Mouse (Mus musculus): ENCODE measurements around the gene Glg1. TPM values are rescaled to one million over a fixed set of nuclear protein-coding genes. Genes with fewer than 3 reads are reported as not detected.
A peak's percentile ranks its signal among the peaks of the same experiment; 100 is the strongest.
"Not testable (repeated sequence)": the region's sequence is repeated elsewhere in the genome, so short reads cannot be mapped to it uniquely, and the experiment has no call there.

The Glg1 gene
- polyA plus RNA-seq, 1 experiment, result 81.9 TPM

GRCm38 (mm10) chr8:111171661-111172060, 87.4 kb downstream of the Glg1 start:
- TF ChIP-seq CTCF (IDR thresholded peaks at IDR 0.05; ENCODE audit: low read depth, low read length) (no peak), POLR2A (IDR thresholded peaks at IDR 0.05; ENCODE audit: borderline replicate concordance, low read depth, low read length) (no peak)
- H3K27ac ChIP-seq (ENCODE audit: insufficient read depth, low read depth, low read length), result no peak overlapping the region
- H3K4me1 ChIP-seq (ENCODE audit: control insufficient read depth, insufficient read depth, low read length), result no peaks in the 10 kb centered on the region
- H3K4me3 ChIP-seq (ENCODE audit: insufficient read depth, low read length), result no peak overlapping the region

- H3K4me3 ChIP-seq (ENCODE audit: insufficient read depth, low read length), result no peak overlapping the region
- no peak for TF ChIP-seq POLR2A (IDR thresholded peaks at IDR 0.05; ENCODE audit: borderline replicate concordance, low read depth, low read length)
- TF ChIP-seq CTCF (IDR thresholded peaks at IDR 0.05; ENCODE audit: low read depth, low read length), result no peak
- no peaks in the 10 kb centered on the region for H3K4me1 ChIP-seq (ENCODE audit: control insufficient read depth, insufficient read depth, low read length)
- no peak overlapping the region for H3K27ac ChIP-seq (ENCODE audit: insufficient read depth, low read depth, low read length)
Measured at GRCm38 (mm10) chr8:111157617-111158016, 101.4 kb downstream of the Glg1 start.

- no peak overlapping the region for H3K4me3 ChIP-seq (ENCODE audit: insufficient read depth, low read length)
- no peaks in the 10 kb centered on the region for H3K4me1 ChIP-seq (ENCODE audit: control insufficient read depth, insufficient read depth, low read length)
- TF ChIP-seq CTCF (IDR thresholded peaks at IDR 0.05; ENCODE audit: low read depth, low read length) (no peak), POLR2A (IDR thresholded peaks at IDR 0.05; ENCODE audit: borderline replicate concordance, low read depth, low read length) (no peak)
- H3K27ac ChIP-seq (ENCODE audit: insufficient read depth, low read depth, low read length), result no peak overlapping the region
Measured at GRCm38 (mm10) chr8:111155721-111156436, 103.1 kb downstream of the Glg1 start.

- peak overlapping the region; percentile 97 for H3K4me3 ChIP-seq (ENCODE audit: insufficient read depth, low read length)
- not testable (repeated sequence) for H3K4me1 ChIP-seq (ENCODE audit: control insufficient read depth, insufficient read depth, low read length); H3K27ac ChIP-seq (ENCODE audit: insufficient read depth, low read depth, low read length)
Measured at GRCm38 (mm10) chr8:111145460-111146012, 113.5 kb downstream of the Glg1 start.

GRCm38 (mm10) chr8:111144901-111145459, 114.0 kb downstream of the Glg1 start:
- H3K4me1 ChIP-seq (ENCODE audit: control insufficient read depth, insufficient read depth, low read length); H3K27ac ChIP-seq (ENCODE audit: insufficient read depth, low read depth, low read length): not testable (repeated sequence)
- H3K4me3 ChIP-seq (ENCODE audit: insufficient read depth, low read length), result peak overlapping the region; percentile 97

GRCm38 (mm10) chr8:111142521-111142920, 116.5 kb downstream of the Glg1 start:
- TF ChIP-seq POLR2A (IDR thresholded peaks at IDR 0.05; ENCODE audit: borderline replicate concordance, low read depth, low read length), result no peak
- Histone ChIP-seq H3K4me3 (ENCODE audit: insufficient read depth, low read length) (no peak overlapping the region), H3K4me1 (ENCODE audit: control insufficient read depth, insufficient read depth, low read length) (peaks cover 2% of the 10 kb centered on the region; the same call in 1 of the 2 replicates), H3K27ac (ENCODE audit: insufficient read depth, low read depth, low read length) (no peak overlapping the region)

- TF ChIP-seq POLR2A (IDR thresholded peaks at IDR 0.05; ENCODE audit: borderline replicate concordance, low read depth, low read length) (no peak), CTCF (IDR thresholded peaks at IDR 0.05; ENCODE audit: low read depth, low read length) (no peak)
- Histone ChIP-seq H3K27ac (ENCODE audit: insufficient read depth, low read depth, low read length) (no peak overlapping the region), H3K4me3 (ENCODE audit: insufficient read depth, low read length) (no peak overlapping the region), H3K4me1 (ENCODE audit: control insufficient read depth, insufficient read depth, low read length) (no peaks in the 10 kb centered on the region)
Measured at GRCm38 (mm10) chr8:111130756-111131155, 128.3 kb downstream of the Glg1 start.

- no peak for TF ChIP-seq CTCF (IDR thresholded peaks at IDR 0.05; ENCODE audit: low read depth, low read length)
- no peak for TF ChIP-seq POLR2A (IDR thresholded peaks at IDR 0.05; ENCODE audit: borderline replicate concordance, low read depth, low read length)
- no peak overlapping the region for H3K4me3 ChIP-seq (ENCODE audit: insufficient read depth, low read length)
- H3K4me1 ChIP-seq (ENCODE audit: control insufficient read depth, insufficient read depth, low read length), result no peaks in the 10 kb centered on the region
- no peak overlapping the region for H3K27ac ChIP-seq (ENCODE audit: insufficient read depth, low read depth, low read length)
Measured at GRCm38 (mm10) chr8:111119481-111119880, 139.5 kb downstream of the Glg1 start.

GRCm38 (mm10) chr8:111114891-111115290, 144.1 kb downstream of the Glg1 start:
- TF ChIP-seq POLR2A (IDR thresholded peaks at IDR 0.05; ENCODE audit: borderline replicate concordance, low read depth, low read length), result no peak
- TF ChIP-seq CTCF (IDR thresholded peaks at IDR 0.05; ENCODE audit: low read depth, low read length), result no peak

More at GRCm38 (mm10) chr8:111114891-111115290, 144.1 kb downstream of the Glg1 start:
- Histone ChIP-seq H3K4me3 (ENCODE audit: insufficient read depth, low read length) (no peak overlapping the region), H3K4me1 (ENCODE audit: control insufficient read depth, insufficient read depth, low read length) (no peaks in the 10 kb centered on the region), H3K27ac (ENCODE audit: insufficient read depth, low read depth, low read length) (no peak overlapping the region)

Other genes with a start within 250 kb of the Glg1 start
- gene Ddx19b, start 227.5 kb downstream of the Glg1 start, polyA plus RNA-seq (2012; ENCODE audit: insufficient read depth, insufficient read length, missing spikeins), result 5.5 and 6.4 TPM in 2 replicates
- gene Aars, start 226.1 kb downstream of the Glg1 start, polyA plus RNA-seq (2012; ENCODE audit: insufficient read depth, insufficient read length, missing spikeins), result 20.8 and 27.2 TPM in 2 replicates
- not detected in 2 replicates for gene Exosc6, start 202.9 kb downstream of the Glg1 start, polyA plus RNA-seq (2012; ENCODE audit: insufficient read depth, insufficient read length, missing spikeins)
- gene Clec18a, start 166.8 kb downstream of the Glg1 start, polyA plus RNA-seq (2012; ENCODE audit: insufficient read depth, insufficient read length, missing spikeins), result not detected in 2 replicates
- 8.1 and 11.3 TPM in 2 replicates for gene Pdpr, start 164.6 kb downstream of the Glg1 start, polyA plus RNA-seq (2012; ENCODE audit: insufficient read depth, insufficient read length, missing spikeins)
- gene Rfwd3, start 41.0 kb upstream of the Glg1 start, polyA plus RNA-seq (2012; ENCODE audit: insufficient read depth, insufficient read length, missing spikeins), result 36.8 and 42.0 TPM in 2 replicates
- gene Mlkl, start 79.0 kb upstream of the Glg1 start, polyA plus RNA-seq (2012; ENCODE audit: insufficient read depth, insufficient read length, missing spikeins), result 15.9 and 21.2 TPM in 2 replicates
- gene Fa2h, start 134.6 kb upstream of the Glg1 start, polyA plus RNA-seq (2012; ENCODE audit: insufficient read depth, insufficient read length, missing spikeins), result not detected in 2 replicates

Measured in bone marrow macrophage, adult 2 months (primary cell).